Mouse (Mus musculus) spleen, adult 2 months (tissue): Measurements from ENCODE around the gene Phf5a. TPM values are rescaled to one million over a fixed set of nuclear protein-coding genes. Genes with fewer than 3 reads are reported as not detected.

Experiments used
- DNase-seq, 2 experiments: peaks; one replicate each; pipeline versions ENCODE4 v3.0.0 to v3.0.0-alpha.2; 2012 to 2021; ENCODE audit warnings: low spot score in 2 of 2, low read depth in 1 of 2
- H3K27ac ChIP-seq: fragments of 200-500 bp; 2 replicates; pipeline ENCODE4 v1.5.1; 2012; ENCODE audit warnings: low read length, inconsistent platforms; ENCODE audit not compliant: insufficient read depth
- H3K27me3 ChIP-seq: fragments of 200-500 bp; 2 replicates; pipeline ENCODE4 v1.6.1; 2012; ENCODE audit warnings: mild to moderate bottlenecking, moderate library complexity, low read length, inconsistent platforms; ENCODE audit not compliant: control insufficient read depth, insufficient read depth
- H3K36me3 ChIP-seq: fragments of 200-500 bp; 2 replicates; pipeline ENCODE4 v1.6.1; 2012; ENCODE audit warnings: mild to moderate bottlenecking, low read length, inconsistent platforms; ENCODE audit not compliant: control insufficient read depth, insufficient read depth
- H3K4me1 ChIP-seq: fragments of 200-500 bp; 2 replicates; pipeline ENCODE4 v1.6.1; 2011; ENCODE audit warnings: inconsistent platforms; ENCODE audit not compliant: control insufficient read depth, insufficient read depth, insufficient read length
- H3K4me3 ChIP-seq: fragments of 200-500 bp; 2 replicates; pipeline ENCODE4 v1.5.1; 2011; ENCODE audit warnings: mild to moderate bottlenecking, inconsistent platforms; ENCODE audit not compliant: insufficient read depth, insufficient read length; ENCODE audit errors: extremely low read depth
- CTCF ChIP-seq: fragments of 200-500 bp; IDR thresholded peaks from 2 replicates; pipeline ENCODE4 v1.5.1; 2011; ENCODE audit warnings: mild to moderate bottlenecking, inconsistent platforms; ENCODE audit not compliant: insufficient read depth, insufficient read length, insufficient replicate concordance; ENCODE audit errors: extremely low read depth
- POLR2A ChIP-seq: fragments of 200-500 bp; IDR thresholded peaks from 2 replicates; pipeline ENCODE4 v1.6.1; 2011; ENCODE audit warnings: low read depth, low read length, inconsistent platforms
- WGBS: fragments of 180-500 bp; shearing (Covaris S2); methylation state at CpG from one replicate; pipeline ENCODE4 v1.1.7; 2018; 5-methylcytosine and 5-hydroxymethylcytosine counted together
- polyA plus RNA-seq: library from polyadenylated mRNA; depleted of rRNA; stranded (reverse); fragments of >200 nt; gene quantifications from 2 replicates; pipeline ENCODE4 v1.2.3, GENCODE M21; 2012; rRNA removed

The Phf5a gene
- polyA plus RNA-seq, 1 experiment = 29.8 TPM

GRCm38 (mm10) chr15:81828426-81829207 lies 43.1 kb downstream of the Phf5a start:
- 80% methylated on average over 7 of the region's 7 CpGs for WGBS

GRCm38 (mm10) chr15:81824832-81825231 lies 46.9 kb downstream of the Phf5a start:
- WGBS = 72% methylated on average over 3 of the region's 3 CpGs

More at GRCm38 (mm10) chr15:81828426-81829207, 43.1 kb downstream of the Phf5a start:
- H3K4me1 ChIP-seq = no peaks in the 10 kb centered on the region
- peaks cover 15% of the 10 kb centered on the region for H3K36me3 ChIP-seq
- H3K27ac ChIP-seq = no peak overlapping the region
- TF ChIP-seq POLR2A (no peak), CTCF (no peak)
- H3K4me3 ChIP-seq = no peak overlapping the region
- no peaks in the 10 kb centered on the region for H3K27me3 ChIP-seq
- no peak for DNase-seq

GRCm38 (mm10) chr15:81822631-81823030 lies 49.1 kb downstream of the Phf5a start:
- Histone ChIP-seq H3K36me3 (peaks cover 21% of the 10 kb centered on the region), H3K27ac (no peak overlapping the region), H3K4me1 (no peaks in the 10 kb centered on the region), H3K4me3 (no peak overlapping the region), H3K27me3 (no peaks in the 10 kb centered on the region)
- WGBS = 88% methylated on average over 3 of the region's 3 CpGs
- DNase-seq = no peak
- no peak for TF ChIP-seq POLR2A
- TF ChIP-seq CTCF = no peak

More at GRCm38 (mm10) chr15:81824832-81825231, 46.9 kb downstream of the Phf5a start:
- H3K36me3 ChIP-seq = peaks cover 23% of the 10 kb centered on the region
- no peak for TF ChIP-seq POLR2A
- no peak for TF ChIP-seq CTCF
- H3K27me3 ChIP-seq = no peaks in the 10 kb centered on the region
- no peaks in the 10 kb centered on the region for H3K4me1 ChIP-seq
- H3K4me3 ChIP-seq = no peak overlapping the region
- H3K27ac ChIP-seq = no peak overlapping the region
- no peak for DNase-seq

GRCm38 (mm10) chr15:81818404-81818803 lies 53.3 kb downstream of the Phf5a start:
- Histone ChIP-seq H3K27ac (no peak overlapping the region), H3K4me1 (no peaks in the 10 kb centered on the region), H3K36me3 (peaks cover 18% of the 10 kb centered on the region), H3K4me3 (no peak overlapping the region), H3K27me3 (no peaks in the 10 kb centered on the region)
- no peak for DNase-seq
- WGBS = 88% methylated on average over 3 of the region's 3 CpGs
- TF ChIP-seq CTCF = no peak

GRCm38 (mm10) chr15:81814716-81815370 lies 56.9 kb downstream of the Phf5a start:
- H3K4me1 ChIP-seq = peaks cover 4% of the 10 kb centered on the region
- TF ChIP-seq CTCF (no peak), POLR2A (no peak)
- no peaks in the 10 kb centered on the region for H3K27me3 ChIP-seq
- DNase-seq = no peak
- H3K27ac ChIP-seq = no peak overlapping the region
- H3K4me3 ChIP-seq = no peak overlapping the region
- H3K36me3 ChIP-seq = peaks cover 12% of the 10 kb centered on the region
- WGBS = 87% methylated on average over 12 of the region's 12 CpGs

Other genes with a start within 250 kb of the Phf5a start
- 14.9 and 16.3 TPM in 2 replicates for gene L3mbtl2, start 208.0 kb downstream of the Phf5a start, polyA plus RNA-seq
- gene Chadl, start 174.6 kb downstream of the Phf5a start, polyA plus RNA-seq = 0.61 and 0.63 TPM in 2 replicates
- 18.8 and 24.9 TPM in 2 replicates for gene Zc3h7b, start 126.9 kb downstream of the Phf5a start, polyA plus RNA-seq
- 26.6 and 28.4 TPM in 2 replicates for gene Rangap1, start 126.4 kb downstream of the Phf5a start, polyA plus RNA-seq
- 21.2 and 21.9 TPM in 2 replicates for gene Tef, start 69.5 kb downstream of the Phf5a start, polyA plus RNA-seq
- 24.8 and 36.6 TPM in 2 replicates for gene Tob2, start 13.1 kb downstream of the Phf5a start, polyA plus RNA-seq
- 68.7 and 80.4 TPM in 2 replicates for gene Aco2, start 398 bp upstream of the Phf5a start, polyA plus RNA-seq
- gene Polr3h, start 54.3 kb upstream of the Phf5a start, polyA plus RNA-seq = 8.6 and 11.1 TPM in 2 replicates
- gene Csdc2, start 64.8 kb upstream of the Phf5a start, polyA plus RNA-seq = 5.4 and 6.1 TPM in 2 replicates
- gene Pmm1, start 89.0 kb upstream of the Phf5a start, polyA plus RNA-seq = 18.2 and 28.1 TPM in 2 replicates
- not detected in 2 replicates for gene 1700029P11Rik, start 108.6 kb upstream of the Phf5a start, polyA plus RNA-seq
- gene Xrcc6, start 115.9 kb upstream of the Phf5a start, polyA plus RNA-seq = 11.8 TPM in 2 replicates
- gene Desi1, start 162.0 kb upstream of the Phf5a start, polyA plus RNA-seq = 15.4 and 18.1 TPM in 2 replicates
- gene Snu13, start 175.7 kb upstream of the Phf5a start, polyA plus RNA-seq = 34.5 and 37.5 TPM in 2 replicates
- gene 4930407I10Rik, start 187.2 kb upstream of the Phf5a start, polyA plus RNA-seq = not detected in 2 replicates
- 0.05 TPM in 1 of 2 replicates, not detected in the other for gene Mei1, start 198.1 kb upstream of the Phf5a start, polyA plus RNA-seq